Mouse (Mus musculus) olfactory bulb, adult 2 months (tissue): Measurements from ENCODE around the gene Gpsm3.

ENCODE experiments used
- CTCF ChIP-seq: fragments of 200-500 bp; IDR thresholded peaks from 2 replicates; pipeline ENCODE4 v1.5.1; 2012; ENCODE audit warnings: low read depth, mild to moderate bottlenecking, low read length, moderate library complexity; ENCODE audit not compliant: insufficient read depth
- POLR2A ChIP-seq: fragments of 200-500 bp; IDR thresholded peaks from 2 replicates; pipeline ENCODE4 v1.6.1; 2012; ENCODE audit warnings: mild to moderate bottlenecking, low read depth, low read length, moderate library complexity; ENCODE audit not compliant: insufficient read depth

GRCm38 (mm10) chr17:34564796-34565195 lies 24.8 kb upstream of the Gpsm3 start:
- TF ChIP-seq CTCF (no peak), POLR2A (no peak)
